Mouse (Mus musculus): ENCODE data around the gene Slc25a22. TPM values are rescaled to one million over a fixed set of nuclear protein-coding genes. Genes with fewer than 3 reads are reported as not detected.
A peak's percentile ranks its signal among the peaks of the same experiment; 100 is the strongest.

Gene Slc25a22
- total and polyA plus RNA-seq, 3 experiments: 6.5 to 31.5 (median 16.1) TPM

DNA sequence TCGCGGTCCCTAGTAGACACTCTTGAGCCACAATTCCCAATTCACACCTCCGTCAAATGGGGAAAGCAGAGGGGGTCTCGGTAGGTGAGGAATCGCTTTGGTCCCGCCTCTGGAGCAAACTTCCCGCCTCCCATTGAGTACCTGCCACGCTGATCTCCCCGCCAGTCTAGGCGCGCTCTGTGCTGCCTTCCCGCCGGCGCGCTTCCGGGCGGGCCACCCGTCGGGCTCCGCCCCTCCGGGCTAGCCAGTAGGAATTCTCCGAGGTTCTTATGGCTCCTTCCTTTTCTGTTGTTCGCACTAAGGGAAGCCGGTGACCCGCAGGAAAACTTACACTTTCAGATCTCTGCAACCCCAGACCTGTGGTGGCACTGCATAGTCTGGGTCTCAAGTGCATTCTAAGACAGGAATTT is 6.1 kb upstream of the Slc25a22 start, which contains the start of gene Pidd1:
Pidd1 (minus strand) TSS at position 198 of the 410 bp plus-strand sequence.
- H3K27me3 ChIP-seq (replicated peaks): no peaks in the 10 kb centered on the region
- peak within 1 kb of the TSS; percentile 36 for H3K27ac ChIP-seq (ENCODE audit: insufficient read depth, low read depth)
- TF ChIP-seq TBP (conservative IDR thresholded peaks at IDR 0.05; ENCODE audit: low read depth, low read length) (peak; percentile 79), MXI1 (IDR thresholded peaks at IDR 0.05; ENCODE audit: low read depth, low read length) (peak; percentile 86; the same call in 1 of the 2 replicates), NELFE (IDR thresholded peaks at IDR 0.05; ENCODE audit: low read depth, low read length) (peak; percentile 70; the same call in 1 of the 2 replicates), TCF12 (IDR thresholded peaks at IDR 0.05; ENCODE audit: low read depth, low read length) (peak; percentile 80), MYC (IDR thresholded peaks at IDR 0.05; ENCODE audit: low read depth, low read length) (peak; percentile 45; the same call in 1 of the 2 replicates), HCFC1 (IDR thresholded peaks at IDR 0.05; ENCODE audit: low read depth, low read length) (peak; percentile 57), MAFK (IDR thresholded peaks at IDR 0.05; ENCODE audit: insufficient replicate concordance, low read length) (no peak), E2F4 (IDR thresholded peaks at IDR 0.05; ENCODE audit: insufficient replicate concordance, low read depth, low read length) (peak; percentile 96), KAT2A (IDR thresholded peaks at IDR 0.05; ENCODE audit: insufficient replicate concordance, low read length) (0 out of 2 replicates have a peak, but pooled peaks have one; percentile 73), SIN3A (IDR thresholded peaks at IDR 0.05; ENCODE audit: low read length) (peak; percentile 89; the same call in 1 of the 2 replicates), RCOR1 (conservative IDR thresholded peaks at IDR 0.05; ENCODE audit: low read depth, low read length) (no peak), POLR2A (IDR thresholded peaks at IDR 0.05; ENCODE audit: low read depth, low read length) (peak; percentile 84), ZMIZ1 (IDR thresholded peaks at IDR 0.05; ENCODE audit: low read depth, low read length) (peak; percentile 91), MAX (IDR thresholded peaks at IDR 0.05; ENCODE audit: low read length) (peak; percentile 44; the same call in 1 of the 2 replicates), EP300 (IDR thresholded peaks at IDR 0.05; ENCODE audit: low read length) (no peak), POLR2AphosphoS2 (IDR thresholded peaks at IDR 0.05; ENCODE audit: low read depth, low read length) (peak; percentile 62; the same call in 1 of the 2 replicates), CTCF (conservative IDR thresholded peaks at IDR 0.05 in 1 of 2, IDR thresholded peaks at IDR 0.05 in 1 of 2; ENCODE audit: low read depth in 2 of 2, low read length in 2 of 2) (no peak), ELF1 (IDR thresholded peaks at IDR 0.05; ENCODE audit: low read depth, low read length) (peak; percentile 89), IRF4 (IDR thresholded peaks at IDR 0.05; ENCODE audit: low read depth, low read length) (0 out of 2 replicates have a peak, but pooled peaks have one; percentile 14), NRF1 (IDR thresholded peaks at IDR 0.05; ENCODE audit: low read depth, low read length) (no peak), ZNF384 (IDR thresholded peaks at IDR 0.05; ENCODE audit: low read depth, low read length) (no peak)
- H3K4me2 ChIP-seq (ENCODE audit: insufficient read depth, low read depth, poor library complexity, severe bottlenecking): peak within 1 kb of the TSS; percentile 97
- peaks cover 17 to 48% of the 10 kb centered on the region in 2 experiments for H3K4me1 ChIP-seq (ENCODE audit: control insufficient read depth in 1 of 2, insufficient read depth in 2 of 2)
- H3K36me3 ChIP-seq (replicated peaks in 1 of 2; ENCODE audit: control insufficient read depth in 1 of 2, insufficient read depth in 1 of 2, low read length in 1 of 2): peaks cover 36 to 47% of the 10 kb centered on the region in 2 experiments
- in situ Hi-C loops (cut with MboI; ENCODE audit: low pct_ligation_motif_present, low pct_unique_long_range_greater_than_20kb, low sequenced_read_pairs) (no loop called here), dilution Hi-C loops (cut with MboI; ENCODE audit: extremely low pct_ligation_motif_present, extremely low pct_unique_long_range_greater_than_20kb, low sequenced_read_pairs) (no loop called here)
- H3K9ac ChIP-seq (ENCODE audit: insufficient read depth, low read depth): peak within 1 kb of the TSS; percentile 93
- DNase-seq (ENCODE audit: extremely low read depth): peak; percentile 67
- H3K79me2 ChIP-seq (replicated peaks; ENCODE audit: control insufficient read depth, extremely low read depth, insufficient read depth, poor library complexity, severe bottlenecking): peaks cover 23% of the 10 kb centered on the region
- no peaks in the 10 kb centered on the region for H3K9me3 ChIP-seq (replicated peaks; ENCODE audit: low read length)
- H3K4me3 ChIP-seq (replicated peaks in 1 of 3; ENCODE audit: low read depth in 2 of 3, low read length in 2 of 3, poor library complexity in 1 of 3): peak within 1 kb of the TSS; percentile 64 to 91 (median 67)

Data from CH12.LX (cell line).